Mouse (Mus musculus): Measurements from ENCODE around the gene Kpnb1. TPM values are rescaled to one million over a fixed set of nuclear protein-coding genes. Genes with fewer than 3 reads are reported as not detected.

The Kpnb1 gene
- total RNA-seq, 2 experiments from 2014 or later, result 108 to 120 TPM

GRCm38 (mm10) chr11:97149995-97150410, 37.7 kb downstream of the Kpnb1 start:
- peak; percentile 53 to 54 for DNase-seq (ENCODE audit: extremely low spot score in 1 of 2, low spot score in 2 of 2)
- TF ChIP-seq CTCF (IDR thresholded peaks at IDR 0.05), result no peak
- intact Hi-C loops (cut with DNase I), result loop anchor here (5.0 kb wide), 1 partner anchor 168 kb away; the partner anchor contains the start of gene Sp2
- peak overlapping the region; percentile 84 for H3K4me3 ChIP-seq
- peak overlapping the region; percentile 92 for H3K27ac ChIP-seq

DNA sequence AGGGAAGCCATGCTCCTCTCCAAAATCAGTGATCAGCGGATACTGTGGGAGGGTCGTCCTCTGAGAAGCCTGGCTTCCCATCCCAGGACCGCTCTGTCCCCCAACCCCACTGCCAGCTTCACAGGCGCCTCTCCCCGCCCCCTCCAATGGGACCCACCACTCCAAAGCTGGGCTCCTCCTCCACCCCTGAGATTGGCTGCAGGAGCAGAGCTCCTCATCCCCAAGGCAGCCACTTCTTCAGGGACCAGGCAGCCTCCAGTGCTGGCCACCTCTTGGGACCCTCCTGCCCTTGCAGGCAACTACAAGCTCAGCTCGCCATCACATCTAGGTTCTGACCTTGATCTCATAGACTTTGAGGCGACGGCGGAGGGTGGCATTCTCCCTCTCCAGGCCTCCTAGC, 38.7 kb downstream of the Kpnb1 start:
- no peak for TF ChIP-seq CTCF (IDR thresholded peaks at IDR 0.05)
- intact Hi-C loops (cut with DNase I), result loop anchor here (5.0 kb wide), 1 partner anchor 167 kb away; the partner anchor contains the start of gene Sp2
- Histone ChIP-seq H3K4me3 (peak overlapping the region; percentile 84), H3K27ac (no peak overlapping the region; the same call in 1 of the 2 replicates)
- no peak for DNase-seq (ENCODE audit: extremely low spot score in 1 of 2, low spot score in 2 of 2)

DNA sequence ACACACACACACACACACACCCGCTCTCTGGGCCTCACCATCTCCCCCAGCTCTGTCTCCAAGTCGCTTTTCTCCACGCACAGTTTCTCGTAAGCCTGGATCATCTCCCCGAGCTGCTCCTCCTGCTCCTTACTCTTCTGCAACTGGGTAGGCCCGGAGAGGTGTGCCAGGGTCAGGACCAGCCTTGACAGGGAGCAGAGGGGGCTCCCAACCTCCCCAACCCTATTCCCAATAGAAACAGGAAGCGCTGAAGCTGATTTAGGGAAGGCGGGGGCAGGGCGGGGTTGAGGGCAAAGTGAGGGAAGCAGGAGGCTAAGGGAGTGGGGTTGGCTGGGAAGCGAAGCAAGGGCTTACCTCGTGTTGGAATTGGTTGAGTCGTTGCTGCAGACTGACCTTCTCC, 39.1 kb downstream of the Kpnb1 start:
- DNase-seq (ENCODE audit: extremely low spot score in 1 of 2, low spot score in 2 of 2), result no peak
- no peak overlapping the region for H3K4me3 ChIP-seq
- H3K27ac ChIP-seq, result no peak overlapping the region
- intact Hi-C loops (cut with DNase I), result loop anchor here (5.0 kb wide), 1 partner anchor 166 kb away; the partner anchor contains the start of gene Sp2
- no peak for TF ChIP-seq CTCF (IDR thresholded peaks at IDR 0.05)

DNA sequence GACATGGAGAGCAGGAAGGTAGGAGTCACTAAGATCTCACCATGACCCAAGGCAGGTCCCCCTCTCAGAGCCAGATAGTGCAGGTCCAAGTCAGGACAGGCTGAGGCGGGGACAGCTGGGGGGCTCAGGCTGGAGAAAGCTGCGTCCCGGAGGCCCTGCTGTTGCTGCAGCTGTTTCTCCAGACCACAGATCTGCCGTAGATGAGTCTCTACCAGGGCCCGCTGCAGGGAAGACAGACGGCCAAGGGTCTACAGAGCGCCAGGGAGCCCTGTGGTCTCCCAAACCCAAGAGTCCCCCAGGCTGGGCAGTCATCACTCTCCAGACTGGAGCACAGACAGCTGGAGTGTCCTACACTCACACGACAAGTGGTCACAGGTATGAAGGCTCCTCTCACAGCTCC, 40.3 kb downstream of the Kpnb1 start:
- intact Hi-C loops (cut with DNase I), result loop anchor here (2.0 to 5.0 kb wide), 2 partner anchors 75 to 165 kb away; partner anchors contain the start of gene Sp2
- H3K27ac ChIP-seq, result no peak overlapping the region
- no peak for DNase-seq (ENCODE audit: extremely low spot score in 1 of 2, low spot score in 2 of 2)
- TF ChIP-seq CTCF (IDR thresholded peaks at IDR 0.05), result no peak
- H3K4me3 ChIP-seq, result no peak overlapping the region

DNA sequence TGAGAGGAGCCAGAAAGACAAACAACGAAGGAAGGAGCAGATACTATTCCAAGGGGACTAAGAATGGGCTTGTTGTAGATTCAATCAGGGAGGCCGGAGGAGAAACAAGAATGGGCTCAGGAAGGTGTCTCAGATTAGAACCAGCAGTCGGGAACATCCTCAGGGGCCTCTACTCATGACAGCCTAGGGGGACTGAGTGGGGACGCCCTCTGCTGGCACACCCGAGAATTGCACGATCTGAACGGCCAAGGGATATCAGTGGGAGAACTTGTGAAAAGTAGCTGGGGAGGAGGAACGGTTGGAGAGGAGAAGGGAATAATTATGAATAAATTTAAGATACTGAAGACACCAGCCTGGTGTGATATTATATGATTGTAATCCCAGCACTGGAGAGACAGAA, 41.0 kb downstream of the Kpnb1 start:
- peak; percentile 76 to 89 for DNase-seq (ENCODE audit: extremely low spot score in 1 of 2, low spot score in 2 of 2)
- intact Hi-C loops (cut with DNase I), result loop anchor here (2.0 to 5.0 kb wide), 2 partner anchors 74 to 164 kb away; partner anchors contain the start of gene Sp2
- H3K27ac ChIP-seq, result no peak overlapping the region
- no peak overlapping the region for H3K4me3 ChIP-seq
- peak; percentile 91 for TF ChIP-seq CTCF (IDR thresholded peaks at IDR 0.05)

DNA sequence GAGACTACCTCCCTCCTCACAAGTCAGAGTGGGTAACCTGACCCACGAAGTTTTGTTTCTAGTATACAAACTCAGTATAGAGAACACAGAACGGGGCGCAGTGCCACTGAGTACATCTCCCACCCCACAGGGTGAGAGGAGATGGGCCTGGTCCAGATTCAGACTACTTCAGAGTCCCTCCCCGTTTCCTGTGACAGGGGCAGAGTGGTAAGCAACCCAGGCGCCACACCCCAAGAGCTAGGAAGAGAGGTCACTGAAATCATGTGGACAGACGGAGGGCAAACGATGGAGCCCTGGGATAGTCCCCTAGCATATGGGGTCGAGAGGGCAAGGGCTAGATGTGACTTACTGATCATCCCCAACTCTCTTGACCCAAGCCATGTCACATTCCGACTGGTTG, 41.7 kb downstream of the Kpnb1 start:
- intact Hi-C loops (cut with DNase I), result loop anchor here (2.0 to 5.0 kb wide), 2 partner anchors 73 to 164 kb away; partner anchors contain the start of gene Sp2
- no peak overlapping the region for H3K27ac ChIP-seq
- DNase-seq (ENCODE audit: extremely low spot score in 1 of 2, low spot score in 2 of 2), result no peak
- no peak overlapping the region for H3K4me3 ChIP-seq
- TF ChIP-seq CTCF (IDR thresholded peaks at IDR 0.05), result no peak

GRCm38 (mm10) chr11:97145320-97145719, 42.4 kb downstream of the Kpnb1 start:
- Histone ChIP-seq H3K27ac (no peak overlapping the region), H3K4me3 (no peak overlapping the region)
- intact Hi-C loops (cut with DNase I), result loop anchor here (5.0 kb wide), 1 partner anchor 163 kb away; the partner anchor contains the start of gene Sp2
- no peak for TF ChIP-seq CTCF (IDR thresholded peaks at IDR 0.05)
- no peak for DNase-seq (ENCODE audit: extremely low spot score in 1 of 2, low spot score in 2 of 2)

- no peak for TF ChIP-seq CTCF (IDR thresholded peaks at IDR 0.05)
- intact Hi-C loops (cut with DNase I), result no loop called here
- no peak for DNase-seq (ENCODE audit: extremely low spot score in 1 of 2, low spot score in 2 of 2)
- H3K27ac ChIP-seq, result no peak overlapping the region
- H3K4me3 ChIP-seq, result no peak overlapping the region
These were observed 44.3 kb downstream of the Kpnb1 start for GRCm38 (mm10) chr11:97143196-97143900.

GRCm38 (mm10) chr11:97142159-97142608, 45.5 kb downstream of the Kpnb1 start:
- no peak for TF ChIP-seq CTCF (IDR thresholded peaks at IDR 0.05)
- DNase-seq (ENCODE audit: extremely low spot score in 1 of 2, low spot score in 2 of 2), result no peak
- intact Hi-C loops (cut with DNase I), result no loop called here
- no peak overlapping the region for H3K4me3 ChIP-seq
- H3K27ac ChIP-seq, result no peak overlapping the region

- intact Hi-C loops (cut with DNase I), result no loop called here
- no peak for DNase-seq (ENCODE audit: extremely low spot score in 1 of 2, low spot score in 2 of 2)
- no peak for TF ChIP-seq CTCF (IDR thresholded peaks at IDR 0.05)
These were observed 46.9 kb downstream of the Kpnb1 start for GRCm38 (mm10) chr11:97140811-97141210.

DNA sequence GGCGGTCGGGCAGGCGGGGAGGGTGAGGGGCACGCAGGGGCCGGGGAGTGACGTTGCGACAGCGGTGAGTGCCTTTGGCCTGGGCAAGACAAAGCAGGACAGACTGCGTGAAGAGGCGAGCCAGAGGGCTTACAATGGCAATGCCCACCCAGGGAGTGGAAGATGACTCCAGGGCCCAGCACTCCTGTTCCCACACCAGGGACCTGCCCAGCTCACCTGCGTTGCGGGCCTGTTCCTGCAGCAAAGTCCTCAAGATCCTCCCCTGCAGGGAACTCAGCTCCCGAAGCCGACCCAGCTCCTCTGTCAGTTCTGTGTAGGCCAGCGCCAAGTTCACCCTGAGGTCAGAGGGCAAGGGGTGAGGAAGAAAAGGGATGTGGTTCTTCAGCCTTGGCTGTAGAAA, 48.4 kb downstream of the Kpnb1 start:
- DNase-seq (ENCODE audit: extremely low spot score in 1 of 2, low spot score in 2 of 2), result no peak
- H3K27ac ChIP-seq, result no peak overlapping the region; the same call in 1 of the 2 replicates
- peak overlapping the region; percentile 42 for H3K4me3 ChIP-seq
- no peak for TF ChIP-seq CTCF (IDR thresholded peaks at IDR 0.05)
- intact Hi-C loops (cut with DNase I), result no loop called here

More at GRCm38 (mm10) chr11:97140811-97141210, 46.9 kb downstream of the Kpnb1 start:
- no peak overlapping the region for H3K27ac ChIP-seq
- H3K4me3 ChIP-seq, result no peak overlapping the region

DNA sequence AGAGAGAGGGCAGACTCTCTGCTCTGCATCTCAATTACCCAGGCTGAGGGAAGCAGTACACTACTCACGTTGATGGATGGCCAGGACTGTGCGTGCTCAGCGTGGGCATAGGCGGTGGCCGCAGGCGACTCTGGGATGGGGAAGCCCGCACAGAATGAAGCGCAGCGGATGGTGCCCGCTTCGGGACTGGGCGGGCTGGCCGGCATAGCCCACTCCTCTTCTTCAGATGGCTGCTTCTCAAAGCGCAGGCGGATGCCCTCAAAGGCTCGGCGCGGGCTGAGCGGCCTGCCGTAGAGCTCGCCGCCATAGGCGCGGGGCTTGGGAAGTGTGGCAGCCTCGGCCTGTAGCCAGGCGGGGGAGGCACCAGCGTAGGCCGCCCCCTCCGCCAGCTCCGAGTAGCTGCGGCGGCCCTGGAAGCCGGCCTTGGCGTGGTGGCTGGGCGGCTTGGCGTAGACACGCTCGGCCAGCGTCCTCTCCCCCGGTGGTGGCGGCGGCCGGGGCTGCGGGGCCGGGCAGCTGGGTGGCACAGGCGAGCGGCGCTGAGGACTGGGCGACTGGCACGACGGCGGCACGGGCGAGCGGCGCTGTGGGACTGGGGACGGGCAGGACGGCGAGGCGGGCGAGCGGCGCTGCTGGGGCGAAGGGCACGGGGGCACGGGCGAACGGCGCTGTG, 49.0 kb downstream of the Kpnb1 start:
- TF ChIP-seq CTCF (IDR thresholded peaks at IDR 0.05), result no peak
- peak; percentile 45 to 65 for DNase-seq (ENCODE audit: extremely low spot score in 1 of 2, low spot score in 2 of 2)
- intact Hi-C loops (cut with DNase I), result no loop called here
- Histone ChIP-seq H3K27ac (peak overlapping the region; percentile 67), H3K4me3 (peak overlapping the region; percentile 42)

Measured in left cerebral cortex, adult 2 months (tissue).